Mouse (Mus musculus) macrophage (primary cell): ENCODE data around the gene Olfr323. TPM values are rescaled to one million over a fixed set of nuclear protein-coding genes. Genes with fewer than 3 reads are reported as not detected.

Experiments
- H3K27ac ChIP-seq: fragments of 350-480 bp; formaldehyde crosslinking; 2 replicates; pipeline ENCODE4 v1.9.0; 2021
- H3K36me3 ChIP-seq: fragments of 350-480 bp; formaldehyde crosslinking; 2 replicates; pipeline ENCODE4 v1.9.0; 2021; ENCODE audit errors: inconsistent target
- H3K4me3 ChIP-seq: fragments of 350-480 bp; formaldehyde crosslinking; 2 replicates; pipeline ENCODE4 v1.9.0; 2021; ENCODE audit errors: inconsistent target
- H3K79me2 ChIP-seq: fragments of 350-480 bp; formaldehyde crosslinking; 2 replicates; pipeline ENCODE4 v1.9.0; 2021; ENCODE audit errors: inconsistent target
- WGBS: methylation state at CpG from one replicate; pipeline ENCODE4 v1.1.7; 2026; ENCODE audit warnings: inconsistent platforms; ENCODE audit not compliant: missing documents; 5-methylcytosine and 5-hydroxymethylcytosine counted together
- polyA plus RNA-seq: library from polyadenylated mRNA; stranded (reverse); fragments of 250-400 nt; gene quantifications from 3 replicates; pipeline ENCODE4 v1.2.4, GENCODE M21; 2018; ENCODE audit warnings: inconsistent platforms

The Olfr323 gene
- polyA plus RNA-seq, 1 experiment from 2014 or later = not detected

DNA sequence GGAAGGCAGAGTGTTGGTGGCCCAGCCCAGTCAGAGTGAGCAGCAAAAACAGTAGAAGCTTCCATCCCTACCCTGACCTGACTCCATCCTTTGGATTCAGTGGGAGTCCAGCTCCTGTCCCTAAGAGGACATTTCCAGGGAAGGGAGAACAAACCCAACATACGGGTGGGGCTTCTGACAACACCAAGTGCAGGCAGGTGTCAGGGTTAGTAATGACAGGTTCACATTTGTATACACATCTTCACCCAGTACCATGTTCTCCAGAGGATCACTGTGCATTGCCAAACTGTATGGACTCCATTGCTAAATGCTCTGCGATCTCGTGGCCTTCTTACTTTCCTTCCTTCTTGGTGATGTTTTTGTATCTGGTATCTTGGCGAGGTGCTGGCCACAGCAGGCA is 14.3 kb downstream of the Olfr323 start, which contains the start of gene 2210407C18Rik:
Gene 2210407C18Rik (minus strand): TSS at position 101 of the 400 bp plus-strand sequence.
- Histone ChIP-seq H3K36me3 (no peaks in the 10 kb centered on the region), H3K27ac (no peak within 1 kb of the TSS), H3K79me2 (no peaks in the 10 kb centered on the region), H3K4me3 (no peak within 1 kb of the TSS)
- 88% methylated on average over 4 of the region's 4 CpGs for WGBS

DNA sequence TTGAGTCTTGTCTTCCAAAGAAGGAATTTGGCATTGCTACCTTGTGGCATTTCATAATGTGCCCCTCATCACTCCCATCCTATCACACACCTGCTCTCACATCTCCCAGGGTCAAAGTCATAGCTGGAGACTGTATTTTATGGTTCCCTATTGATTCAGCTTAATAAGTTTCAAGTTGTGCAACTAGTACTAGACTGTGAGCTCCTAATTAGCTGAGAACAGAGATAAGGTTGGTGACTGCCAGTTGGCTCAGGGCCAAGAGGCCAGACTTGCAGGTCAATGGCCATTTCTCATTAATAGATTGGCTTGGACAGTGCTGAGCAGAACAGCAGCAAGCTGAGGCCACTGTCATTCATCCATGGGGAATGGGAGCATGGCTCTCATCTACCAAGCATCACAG is 15.8 kb downstream of the Olfr323 start:
- Histone ChIP-seq H3K4me3 (no peak overlapping the region), H3K27ac (no peak overlapping the region), H3K79me2 (no peaks in the 10 kb centered on the region), H3K36me3 (no peaks in the 10 kb centered on the region)

DNA sequence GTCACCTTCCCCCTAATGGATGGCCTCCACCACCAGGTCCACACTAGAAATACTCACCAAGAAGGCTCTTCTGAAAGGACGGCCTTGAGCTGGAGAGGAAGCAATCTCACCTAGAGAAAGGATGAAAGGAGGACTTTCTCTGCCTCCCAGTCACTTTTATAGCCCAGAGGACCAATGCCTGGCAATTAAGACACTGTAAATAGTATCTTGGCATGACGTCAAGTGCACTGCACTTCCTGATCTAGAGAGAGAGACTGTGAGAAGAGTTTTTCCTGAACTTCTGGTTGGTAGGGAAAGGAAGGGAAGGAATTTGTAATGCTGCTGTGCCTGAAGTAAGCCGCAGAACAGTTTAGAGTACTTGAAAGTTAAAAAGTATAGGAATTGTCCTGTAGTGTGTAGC is 16.9 kb downstream of the Olfr323 start:
- WGBS = 71% methylated on average over 3 of the region's 3 CpGs
- H3K4me3 ChIP-seq = no peak overlapping the region
- H3K36me3 ChIP-seq = no peaks in the 10 kb centered on the region
- no peak overlapping the region for H3K27ac ChIP-seq
- H3K79me2 ChIP-seq = no peaks in the 10 kb centered on the region

DNA sequence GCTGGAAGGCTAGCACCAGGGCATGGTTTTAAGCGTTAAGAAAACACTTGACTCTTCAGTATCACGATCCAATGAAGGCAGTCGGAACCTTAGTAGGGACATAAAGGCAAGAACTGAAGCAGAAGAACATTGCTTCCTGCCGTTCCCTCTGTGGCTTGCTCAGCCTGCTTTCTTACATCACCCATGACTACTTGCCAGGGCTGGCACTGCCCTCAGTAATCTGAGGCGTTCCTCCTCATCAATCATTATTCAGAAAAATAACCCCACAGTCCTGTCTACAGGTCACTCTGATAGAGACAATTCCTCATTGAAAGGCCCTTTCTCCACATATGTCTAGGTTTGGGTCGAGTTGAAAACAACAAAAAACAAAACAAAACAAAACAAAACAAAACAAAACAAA is 23.3 kb downstream of the Olfr323 start:
- 84% methylated on average over 6 of the region's 6 CpGs for WGBS
- no peaks in the 10 kb centered on the region for H3K79me2 ChIP-seq
- no peaks in the 10 kb centered on the region for H3K36me3 ChIP-seq
- no peak overlapping the region for H3K4me3 ChIP-seq
- H3K27ac ChIP-seq = no peak overlapping the region

DNA sequence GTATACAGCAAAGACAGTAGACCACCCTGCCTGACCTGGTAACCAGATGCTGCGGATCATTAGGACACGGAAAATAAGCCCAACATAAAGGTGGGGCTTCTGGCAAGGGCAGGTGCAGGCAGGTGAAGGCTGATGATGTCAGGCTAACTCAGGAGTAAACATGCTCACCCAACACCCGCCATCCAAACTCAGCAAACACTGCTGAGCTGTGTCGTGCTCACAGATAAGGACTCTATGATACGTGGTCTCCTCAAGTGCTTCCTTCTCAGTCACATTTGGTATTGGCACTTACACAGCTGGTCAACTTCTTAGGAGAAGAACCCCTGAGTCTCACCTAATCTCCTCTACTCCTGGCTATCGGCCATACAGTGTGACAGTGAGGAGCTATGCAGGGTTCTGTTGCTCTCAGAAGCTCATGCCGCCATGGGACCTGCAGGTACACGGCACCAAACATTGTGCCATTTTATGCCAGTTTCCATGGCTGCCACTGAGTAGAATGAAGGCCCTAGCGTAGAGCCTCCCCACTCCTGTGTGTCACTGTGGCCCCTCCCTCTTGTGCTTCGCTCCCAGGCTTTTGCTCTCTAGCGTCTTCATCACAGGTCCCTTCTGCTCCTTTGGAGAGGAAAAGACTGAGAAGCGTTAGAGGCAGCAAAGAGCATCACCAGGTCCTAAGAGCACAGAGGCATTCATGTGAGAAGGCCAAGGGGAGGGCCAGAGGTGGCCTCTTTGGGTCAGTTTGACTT is 24.0 kb downstream of the Olfr323 start:
- 90% methylated on average over 12 of the region's 12 CpGs for WGBS
- H3K4me3 ChIP-seq = no peak overlapping the region
- no peaks in the 10 kb centered on the region for H3K79me2 ChIP-seq
- no peaks in the 10 kb centered on the region for H3K36me3 ChIP-seq
- H3K27ac ChIP-seq = no peak overlapping the region

DNA sequence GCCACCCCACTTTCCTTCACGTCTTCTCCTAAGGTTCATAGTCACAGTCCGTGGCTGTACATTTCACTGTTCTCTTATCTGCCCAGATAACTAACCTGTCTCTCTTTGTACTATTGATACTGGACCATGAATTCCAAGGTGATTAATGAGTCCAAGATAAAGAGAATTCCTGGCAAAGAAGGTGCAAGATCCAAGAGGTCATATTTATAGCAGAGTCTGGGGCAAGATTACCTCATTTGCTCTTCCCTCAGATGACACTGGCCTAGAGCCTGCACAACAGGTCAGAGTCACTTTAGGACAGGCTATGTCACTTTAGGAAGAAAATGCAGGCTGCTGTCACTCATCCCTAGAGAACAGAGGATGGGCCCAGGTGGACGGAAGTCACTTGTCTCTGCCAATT is 25.1 kb downstream of the Olfr323 start:
- H3K27ac ChIP-seq = no peak overlapping the region
- WGBS = 93% methylated on average over 3 of the region's 3 CpGs

DNA sequence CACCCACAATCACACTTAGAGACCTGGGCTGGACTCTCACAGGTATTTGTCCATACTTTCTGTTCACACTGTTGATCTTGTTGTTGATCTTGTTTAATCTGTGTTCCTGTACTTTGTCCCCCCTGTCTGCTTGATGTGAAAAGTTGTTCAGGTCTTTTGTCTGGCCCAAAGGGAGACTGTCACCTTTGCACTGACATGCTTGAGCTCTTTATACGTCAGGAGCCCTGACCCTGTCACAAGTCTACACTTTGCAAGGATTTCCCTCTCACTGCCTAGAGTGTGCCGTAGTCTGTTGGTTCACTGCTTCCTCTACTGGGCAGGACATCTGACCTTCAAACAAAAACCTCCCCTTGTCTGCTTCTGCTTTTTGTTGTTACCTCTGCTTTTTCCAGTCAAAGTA is 25.6 kb downstream of the Olfr323 start:
- Histone ChIP-seq H3K4me3 (no peak overlapping the region), H3K79me2 (no peaks in the 10 kb centered on the region), H3K27ac (no peak overlapping the region), H3K36me3 (no peaks in the 10 kb centered on the region)
- WGBS = 24% methylated on average over 2 of the region's 2 CpGs

More for the DNA sequence above, 25.1 kb downstream of the Olfr323 start:
- no peaks in the 10 kb centered on the region for H3K79me2 ChIP-seq
- H3K4me3 ChIP-seq = no peak overlapping the region
- no peaks in the 10 kb centered on the region for H3K36me3 ChIP-seq

DNA sequence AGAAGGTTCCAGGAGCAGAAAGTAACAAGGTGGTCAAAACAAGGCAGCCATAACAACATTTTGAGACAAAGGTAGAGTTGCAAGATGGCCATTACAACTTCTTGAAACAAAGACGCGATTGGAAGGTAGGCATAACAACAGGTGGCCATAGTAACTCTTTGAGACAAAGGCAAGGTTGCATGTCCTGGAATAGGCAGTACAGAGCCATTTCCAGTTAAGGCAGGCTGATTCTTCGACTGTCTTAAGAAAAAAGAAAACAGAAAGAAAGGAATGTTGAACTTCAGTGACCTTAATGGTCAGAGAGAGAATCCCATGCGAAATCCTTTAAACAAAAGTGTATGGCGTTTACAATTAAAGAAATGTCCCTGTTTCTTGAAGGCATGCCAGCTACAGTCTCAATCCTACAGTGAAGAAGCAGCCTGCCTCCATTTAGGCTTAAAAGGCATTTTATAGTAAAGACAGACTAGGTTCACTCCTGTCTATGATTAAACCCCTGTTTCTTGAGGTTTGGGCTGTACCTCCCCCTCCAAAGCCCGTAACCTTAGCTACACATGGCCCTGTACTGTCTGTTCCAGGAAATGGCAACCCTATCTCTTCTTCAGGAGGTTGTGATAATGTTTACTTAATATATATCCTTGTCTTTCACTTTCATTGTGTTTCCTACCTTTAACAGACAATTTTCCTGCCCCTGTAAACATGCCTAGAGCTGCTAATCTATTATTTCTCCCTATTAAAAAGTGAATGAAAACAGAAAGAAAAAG is 27.3 kb downstream of the Olfr323 start:
- H3K27ac ChIP-seq = no peak overlapping the region
- H3K36me3 ChIP-seq = no peaks in the 10 kb centered on the region
- H3K4me3 ChIP-seq = no peak overlapping the region
- WGBS = 87% methylated on average over 6 of the region's 6 CpGs
- H3K79me2 ChIP-seq = no peaks in the 10 kb centered on the region

DNA sequence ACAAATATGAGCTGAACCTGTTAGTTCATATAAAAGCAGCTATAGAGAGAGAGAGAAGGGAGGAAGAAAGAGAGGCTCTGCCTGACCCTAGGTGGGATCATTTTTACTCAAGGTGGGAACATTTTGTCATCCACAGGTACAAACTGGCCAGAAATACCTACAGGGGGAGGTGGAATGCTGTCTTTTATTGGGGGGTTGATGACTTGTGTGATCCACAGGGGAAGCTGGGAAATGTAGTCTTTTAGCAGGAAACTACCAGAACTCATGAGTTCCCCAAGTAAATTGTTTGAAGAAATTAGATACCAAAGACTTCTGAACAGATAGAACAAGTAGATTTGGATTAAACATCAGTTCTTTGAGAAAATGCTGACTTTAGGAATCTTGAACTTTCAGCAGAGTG is 28.2 kb downstream of the Olfr323 start:
- no peak overlapping the region for H3K4me3 ChIP-seq
- H3K36me3 ChIP-seq = no peaks in the 10 kb centered on the region
- H3K79me2 ChIP-seq = no peaks in the 10 kb centered on the region
- H3K27ac ChIP-seq = no peak overlapping the region

DNA sequence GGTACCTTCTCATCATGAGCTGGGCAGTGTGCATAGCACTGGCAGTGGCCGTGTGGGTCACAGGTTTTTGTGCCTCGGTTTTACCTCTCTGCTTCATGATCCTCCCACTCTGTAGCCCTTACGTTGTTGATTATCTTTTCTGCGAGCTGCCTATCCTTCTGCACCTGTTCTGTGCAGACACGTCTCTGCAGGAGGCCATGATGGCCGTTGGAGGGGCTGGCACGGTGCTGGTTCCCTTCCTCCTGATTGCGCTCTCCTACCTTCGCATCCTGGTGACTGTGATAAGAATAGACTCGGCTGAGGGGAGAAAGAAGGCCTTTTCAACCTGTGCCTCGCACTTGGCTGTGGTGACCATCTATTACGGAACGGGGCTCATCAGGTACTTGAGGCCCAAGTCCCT is 32.5 kb downstream of the Olfr323 start:
- Histone ChIP-seq H3K79me2 (no peaks in the 10 kb centered on the region), H3K27ac (no peak overlapping the region), H3K4me3 (no peak overlapping the region), H3K36me3 (no peaks in the 10 kb centered on the region)
- 87% methylated on average over 13 of the region's 13 CpGs for WGBS

DNA sequence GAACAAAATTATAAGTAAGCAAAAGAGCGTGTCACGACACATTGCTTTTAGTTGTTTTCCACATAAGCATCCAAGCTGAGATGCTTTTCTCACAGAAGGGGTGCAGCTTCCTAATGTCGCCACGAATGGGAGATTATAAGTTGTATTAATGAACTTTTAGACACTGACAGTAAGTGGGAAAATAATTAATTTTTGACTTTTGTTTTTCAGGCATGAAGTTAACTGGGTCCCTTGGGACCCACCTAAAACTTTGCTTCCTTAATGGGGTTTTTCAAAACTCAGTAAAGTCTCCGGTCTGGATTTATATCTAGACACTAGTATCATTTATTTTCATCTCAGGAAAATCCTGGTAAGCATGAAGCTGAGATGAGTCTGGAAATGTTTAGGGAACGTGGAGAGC is 35.5 kb downstream of the Olfr323 start, which contains the start of gene Olfr324:
Gene Olfr324 (plus strand): TSS at position 301 of the 400 bp plus-strand sequence.
- Histone ChIP-seq H3K79me2 (no peaks in the 10 kb centered on the region), H3K36me3 (no peaks in the 10 kb centered on the region), H3K4me3 (no peak within 1 kb of the TSS), H3K27ac (no peak within 1 kb of the TSS)
- 86% methylated on average over 6 of the region's 6 CpGs for WGBS

DNA sequence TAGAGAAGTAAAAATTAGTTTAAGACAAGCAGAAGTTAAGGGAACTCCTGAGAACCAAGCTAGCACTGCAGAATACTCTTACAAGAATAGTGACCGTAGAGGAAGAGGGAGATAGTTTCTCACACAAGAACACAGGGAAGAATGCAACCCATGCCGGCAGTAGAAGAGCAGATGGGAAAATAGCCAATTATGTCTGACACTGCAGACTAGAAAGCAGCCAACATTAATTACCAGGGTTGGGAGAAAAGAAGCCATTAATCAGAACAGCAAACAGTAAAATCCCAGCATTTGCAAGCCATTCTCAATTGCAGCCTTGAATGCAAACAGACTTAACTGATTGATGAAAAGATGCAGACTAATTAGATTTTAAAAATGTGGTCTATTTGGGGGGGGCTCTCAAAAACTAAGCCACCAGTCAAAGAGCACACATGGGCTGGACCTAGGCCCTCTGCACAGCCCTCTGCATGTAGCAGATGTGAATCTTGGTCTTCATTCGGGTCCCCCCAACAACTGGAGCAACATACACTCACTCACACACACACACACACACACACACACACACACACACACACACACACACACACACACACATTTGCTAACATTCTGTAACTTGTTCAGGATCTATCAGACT is 41.6 kb downstream of the Olfr323 start:
- Histone ChIP-seq H3K36me3 (no peaks in the 10 kb centered on the region), H3K27ac (no peak overlapping the region), H3K79me2 (no peaks in the 10 kb centered on the region), H3K4me3 (no peak overlapping the region)
- WGBS = 85% methylated on average over 3 of the region's 3 CpGs

DNA sequence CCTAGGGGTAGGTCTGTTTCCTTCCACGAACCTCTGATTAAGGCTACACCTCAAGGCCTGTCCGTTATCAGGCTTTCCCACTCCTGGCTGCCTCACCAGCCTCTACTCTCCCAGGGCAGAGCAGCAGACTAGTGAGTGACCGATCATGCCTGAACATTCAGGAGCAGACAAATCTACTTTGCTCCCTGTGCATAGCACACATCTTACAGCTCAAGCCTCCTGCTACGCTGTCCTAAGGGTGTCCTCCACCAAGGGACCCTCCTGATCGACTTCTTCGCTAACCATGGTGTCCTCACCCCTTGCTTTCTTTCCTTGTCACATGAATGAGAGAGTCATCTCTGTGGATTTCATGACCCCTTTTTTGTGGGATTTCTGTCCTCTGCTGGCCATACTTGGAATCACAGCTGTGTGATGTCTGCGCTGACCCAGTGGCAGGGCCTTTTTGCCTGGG is 42.4 kb downstream of the Olfr323 start:
- H3K27ac ChIP-seq = no peak overlapping the region
- WGBS = 78% methylated on average over 7 of the region's 7 CpGs
- H3K79me2 ChIP-seq = no peaks in the 10 kb centered on the region
- H3K4me3 ChIP-seq = no peak overlapping the region
- H3K36me3 ChIP-seq = no peaks in the 10 kb centered on the region

DNA sequence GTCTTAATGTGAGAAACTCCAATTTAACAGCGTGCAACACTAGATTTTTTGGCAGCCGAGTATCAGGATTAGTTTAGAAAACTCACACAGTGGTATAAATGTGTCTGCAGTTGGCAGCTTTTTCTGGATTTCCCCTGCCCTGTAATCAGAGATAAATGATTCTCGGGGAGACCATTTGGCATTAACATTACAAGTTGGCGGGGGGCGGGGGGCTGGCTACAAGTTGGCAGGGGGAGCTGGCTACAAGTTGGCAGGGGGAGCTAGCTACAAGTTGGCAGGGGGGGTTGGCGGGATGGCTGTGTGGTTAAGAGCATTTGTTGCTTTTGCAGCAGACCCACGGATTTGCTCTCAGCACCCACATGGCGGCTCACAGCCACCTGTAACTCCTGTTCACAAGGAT is 51.7 kb downstream of the Olfr323 start:
- Histone ChIP-seq H3K4me3 (no peak overlapping the region), H3K79me2 (no peaks in the 10 kb centered on the region), H3K36me3 (no peaks in the 10 kb centered on the region), H3K27ac (no peak overlapping the region)
- WGBS = 74% methylated on average over 7 of the region's 8 CpGs

DNA sequence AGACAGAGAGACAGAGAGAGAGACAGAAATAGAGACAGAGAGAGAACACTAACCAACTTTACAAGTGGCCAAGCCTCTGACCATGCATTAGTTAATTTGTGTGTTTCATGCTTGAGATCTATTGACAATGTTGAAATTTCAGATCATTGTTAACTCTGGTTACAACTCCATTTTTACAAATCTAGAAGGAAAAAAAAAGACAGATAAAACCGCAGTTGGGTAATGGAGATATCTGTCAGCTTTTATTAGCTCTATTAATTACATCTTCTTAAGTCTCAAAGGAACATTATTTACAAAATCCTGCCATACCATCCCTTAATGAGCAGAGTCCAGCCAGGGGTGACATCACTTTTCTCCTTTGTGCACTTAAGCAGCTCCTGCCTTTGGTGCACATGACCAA is 52.9 kb downstream of the Olfr323 start, which contains the start of gene Olfr325:
Gene Olfr325 (plus strand): TSS at position 301 of the 400 bp plus-strand sequence.
- no peak within 1 kb of the TSS for H3K27ac ChIP-seq
- no peaks in the 10 kb centered on the region for H3K36me3 ChIP-seq
- 92% methylated on average over 1 of the region's 1 CpGs for WGBS
- H3K79me2 ChIP-seq = no peaks in the 10 kb centered on the region
- H3K4me3 ChIP-seq = no peak within 1 kb of the TSS
